Mouse (Mus musculus) cerebellum, adult 2 months (tissue): ENCODE measurements around the gene Pigv. TPM values are rescaled to one million over a fixed set of nuclear protein-coding genes. Genes with fewer than 3 reads are reported as not detected.

Experiments
- DNase-seq, 2 experiments: peaks; one replicate each; pipeline ENCODE4 v3.0.0; 2021
- H3K27ac ChIP-seq: fragments of 200-500 bp; 2 replicates; pipeline ENCODE4 v1.5.1; 2012; ENCODE audit warnings: low read length, control low read depth, inconsistent platforms; ENCODE audit not compliant: insufficient read depth
- H3K27me3 ChIP-seq: fragments of 200-500 bp; 2 replicates; pipeline ENCODE4 v1.6.1; 2012; ENCODE audit warnings: inconsistent platforms, mild to moderate bottlenecking, low read length, moderate library complexity; ENCODE audit not compliant: control insufficient read depth, insufficient read depth
- H3K4me1 ChIP-seq: fragments of 200-500 bp; 2 replicates; pipeline ENCODE4 v1.6.1; 2011; ENCODE audit warnings: low read length; ENCODE audit not compliant: control insufficient read depth, insufficient read depth
- H3K4me3 ChIP-seq: fragments of 200-500 bp; replicated peaks from 2 replicates; pipeline ENCODE3; 2011; ENCODE audit warnings: mild to moderate bottlenecking, low read depth, low read length, control low read depth; ENCODE audit not compliant: insufficient read depth
- CTCF ChIP-seq: fragments of 200-500 bp; IDR thresholded peaks from 2 replicates; pipeline ENCODE4 v1.5.1; 2011; ENCODE audit warnings: low read depth, mild to moderate bottlenecking, control low read depth, low read length, moderate library complexity, borderline replicate concordance; ENCODE audit not compliant: insufficient read depth
- POLR2A ChIP-seq: fragments of 200-500 bp; IDR thresholded peaks from 2 replicates; pipeline ENCODE4 v1.6.1; 2011; ENCODE audit warnings: low read length, control low read depth, borderline replicate concordance; ENCODE audit not compliant: insufficient read depth
- WGBS: fragments of 180-500 bp; shearing (Covaris S2); methylation state at CpG from one replicate; pipeline ENCODE4 v1.1.7; 2018; 5-methylcytosine and 5-hydroxymethylcytosine counted together
- polyA plus RNA-seq: library from polyadenylated mRNA; depleted of rRNA; stranded (reverse); fragments of >200 nt; gene quantifications from 2 replicates; pipeline ENCODE4 v1.2.3, GENCODE M21; 2012

Pigv gene
- polyA plus RNA-seq, 1 experiment: 11.1 TPM

DNA sequence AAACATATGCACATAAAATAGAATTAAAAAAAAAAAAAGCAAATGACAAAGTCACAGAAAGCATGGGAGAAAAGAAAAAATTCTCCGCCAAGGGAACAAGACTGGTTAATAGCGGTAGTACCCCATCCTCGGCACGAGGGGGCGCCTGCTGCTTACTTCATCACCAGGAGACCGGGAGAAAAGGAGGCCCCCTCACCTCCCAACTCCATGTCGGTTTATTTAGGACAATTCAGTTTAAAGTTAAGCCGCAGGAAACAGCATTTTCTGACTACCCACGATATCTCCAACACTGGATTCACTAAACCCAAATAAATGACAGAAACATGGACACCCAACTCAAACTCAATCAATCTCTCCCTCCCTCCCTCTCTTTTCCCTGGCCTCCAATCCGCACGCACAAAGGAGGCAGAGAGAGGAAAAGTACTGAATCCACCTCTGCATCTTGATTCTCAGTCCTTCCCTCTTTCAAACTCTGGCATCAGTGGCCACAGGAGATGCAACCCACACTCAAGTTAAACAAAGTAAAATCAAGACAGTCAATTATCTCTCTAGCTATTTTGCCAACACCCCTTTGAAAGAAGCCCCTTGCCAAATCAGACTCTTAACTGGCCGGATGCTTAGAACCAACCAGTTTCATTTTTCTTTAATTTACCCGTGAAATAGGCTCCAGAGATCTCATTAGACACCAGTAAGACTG, 1.1 kb downstream of the Pigv start:
- WGBS: 1% methylated on average over 13 of the region's 13 CpGs
- no peaks in the 10 kb centered on the region for H3K27me3 ChIP-seq
- no peak overlapping the region for H3K27ac ChIP-seq
- peak overlapping the region; percentile 94 for H3K4me3 ChIP-seq
- H3K4me1 ChIP-seq: peaks cover 8% of the 10 kb centered on the region; the same call in 1 of the 2 replicates
- no peak for TF ChIP-seq POLR2A
- TF ChIP-seq CTCF: peak; percentile 84
- DNase-seq: peak; percentile 84 to 87

GRCm38 (mm10) chr4:133669652-133670210, 2.7 kb downstream of the Pigv start:
- Histone ChIP-seq H3K27ac (no peak overlapping the region), H3K4me1 (peaks cover 11% of the 10 kb centered on the region)
- WGBS: 62% methylated on average over 6 of the region's 6 CpGs

GRCm38 (mm10) chr4:133668537-133668936, 3.9 kb downstream of the Pigv start:
- WGBS: 45% methylated on average over 3 of the region's 3 CpGs
- H3K27ac ChIP-seq: no peak overlapping the region
- H3K27me3 ChIP-seq: no peaks in the 10 kb centered on the region
- peaks cover 3% of the 10 kb centered on the region for H3K4me1 ChIP-seq
- no peak overlapping the region for H3K4me3 ChIP-seq
- no peak for DNase-seq
- TF ChIP-seq POLR2A (no peak), CTCF (no peak)

More at GRCm38 (mm10) chr4:133669652-133670210, 2.7 kb downstream of the Pigv start:
- peak in 1 of 2 experiments; percentile 36 for DNase-seq
- Histone ChIP-seq H3K27me3 (no peaks in the 10 kb centered on the region), H3K4me3 (no peak overlapping the region)
- TF ChIP-seq POLR2A (no peak), CTCF (peak; percentile 45; the same call in 1 of the 2 replicates)

- H3K27me3 ChIP-seq: no peaks in the 10 kb centered on the region
- no peak overlapping the region for H3K4me3 ChIP-seq
- no peak overlapping the region for H3K27ac ChIP-seq
- H3K4me1 ChIP-seq: peaks cover 3% of the 10 kb centered on the region
- WGBS: 90% methylated on average over 6 of the region's 6 CpGs
- no peak for DNase-seq
- TF ChIP-seq POLR2A: no peak
- no peak for TF ChIP-seq CTCF
Observed at GRCm38 (mm10) chr4:133666199-133666598, 6.2 kb downstream of the Pigv start.

GRCm38 (mm10) chr4:133665118-133665517, 7.3 kb downstream of the Pigv start:
- DNase-seq: peak in 1 of 2 experiments; percentile 47
- Histone ChIP-seq H3K4me1 (peaks cover 10% of the 10 kb centered on the region), H3K27me3 (no peaks in the 10 kb centered on the region), H3K4me3 (no peak overlapping the region), H3K27ac (no peak overlapping the region)
- WGBS: 31% methylated on average over 11 of the region's 11 CpGs
- TF ChIP-seq POLR2A (no peak), CTCF (no peak)

GRCm38 (mm10) chr4:133662945-133663344, 9.5 kb downstream of the Pigv start:
- no peak for DNase-seq
- 81% methylated on average over 8 of the region's 8 CpGs for WGBS
- no peak for TF ChIP-seq POLR2A
- no peak for TF ChIP-seq CTCF
- Histone ChIP-seq H3K4me3 (no peak overlapping the region), H3K27ac (no peak overlapping the region), H3K4me1 (peaks cover 20% of the 10 kb centered on the region), H3K27me3 (no peaks in the 10 kb centered on the region)

DNA sequence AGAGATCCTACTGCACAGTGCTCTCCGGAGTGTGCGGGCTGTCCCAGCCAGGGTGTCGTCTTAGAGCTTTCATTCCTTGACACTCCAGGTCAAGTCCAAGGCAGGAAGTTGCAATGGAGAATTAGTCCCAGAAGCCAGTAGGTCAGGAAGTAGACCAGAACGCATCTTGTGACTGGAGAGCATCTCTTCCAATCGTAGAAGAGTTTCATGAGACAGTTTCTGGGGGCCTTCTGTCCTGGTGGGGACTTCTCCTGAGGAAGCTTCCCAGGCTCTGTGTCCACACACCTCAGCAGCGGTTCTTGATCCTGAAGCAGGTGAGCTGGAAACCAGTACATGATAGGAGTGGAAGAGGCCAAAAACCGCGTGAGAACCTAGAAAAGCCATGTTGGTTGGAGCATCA, 10.0 kb downstream of the Pigv start:
- H3K4me1 ChIP-seq: peaks cover 25% of the 10 kb centered on the region
- H3K27ac ChIP-seq: no peak overlapping the region
- H3K27me3 ChIP-seq: no peaks in the 10 kb centered on the region
- no peak overlapping the region for H3K4me3 ChIP-seq
- TF ChIP-seq POLR2A: no peak
- no peak for TF ChIP-seq CTCF
- WGBS: 97% methylated on average over 8 of the region's 8 CpGs
- no peak for DNase-seq
